20 mouse cellular contexts compared by ENCODE assay signal in genomic region chr2:91119061-91119460, GRCm38 (mm10). TPM values are rescaled to one million over a fixed set of nuclear protein-coding genes. Genes with fewer than 3 reads are reported as not detected.
DNase-seq lines count a peak whose midpoint lies in the region; TF ChIP-seq lines count a peak whose summit lies in the region.
"Had no signal": no experiment of that assay in that cellular context is flagged by ENCODE, and none has a peak within 500 bp of the region (broad histone marks: within the 10 kb centered on the region; RNA-seq: fewer than 3 reads in every experiment).

No protein-coding gene starts in this region.

- TF ChIP-seq POLR2A in kidney, adult 2 months (IDR thresholded peaks at IDR 0.05; ENCODE audit: low read depth, low read length) = no peak

- H3K4me1 ChIP-seq in kidney, adult 2 months (ENCODE audit: control insufficient read depth, insufficient read depth, low read length) = no peaks in the 10 kb centered on the region
- H3K4me1 ChIP-seq in megakaryocyte, embryonic 14.5 days = peaks cover 42% of the 10 kb centered on the region

- 75% methylated on average over 19 of the region's 19 CpGs for WGBS in kidney, adult 2 months

- no peaks in the 10 kb centered on the region for H3K36me3 ChIP-seq in kidney, adult 2 months (ENCODE audit: control insufficient read depth, insufficient read depth, low read length)
- H3K36me3 ChIP-seq in megakaryocyte, embryonic 14.5 days (replicated peaks; ENCODE audit: low read length) = peaks cover 27% of the 10 kb centered on the region
- H3K36me3 ChIP-seq: embryonic facial prominence, embryonic 10.5 days; limb, embryonic 10.5 days; midbrain, embryonic 13.5 days had no signal

- DNase-seq in heart, adult 11 months = peak; percentile 91
- no peak for DNase-seq in heart, postnatal 4 days
- DNase-seq in kidney, adult 2 months = peak; percentile 30
- DNase-seq in kidney, adult 18-20 months = no peak
- peak; percentile 91 for DNase-seq in cerebellum, adult 9-11 months
- no peak for DNase-seq in adrenal gland, postnatal 14 days
- DNase-seq in embryo, embryonic 10.5 days (ENCODE audit: low spot score) = no peak
- DNase-seq: kidney, postnatal 10 days; lung, adult 2 months had no signal

- no peak overlapping the region for H3K4me3 ChIP-seq in kidney, adult 2 months (ENCODE audit: insufficient read depth, low read depth, low read length)
- peak overlapping the region; percentile 29 for H3K4me3 ChIP-seq in megakaryocyte, embryonic 14.5 days (replicated peaks)
- H3K4me3 ChIP-seq: embryonic facial prominence, embryonic 10.5 days; forebrain, embryonic 13.5 days; layer of hippocampus, adult 2 months; limb, embryonic 10.5 days; midbrain, embryonic 13.5 days had no signal

- no peaks in the 10 kb centered on the region for H3K9me3 ChIP-seq in megakaryocyte, embryonic 14.5 days
- H3K9me3 ChIP-seq: embryonic facial prominence, embryonic 10.5 days; forebrain, embryonic 13.5 days; G1E; limb, embryonic 10.5 days; midbrain, embryonic 13.5 days had no signal

- no peak overlapping the region for H3K27ac ChIP-seq in kidney, adult 2 months (ENCODE audit: insufficient read depth, low read depth, low read length)
- H3K27ac ChIP-seq: embryonic facial prominence, embryonic 10.5 days; forebrain, embryonic 13.5 days; layer of hippocampus, adult 2 months; limb, embryonic 10.5 days; macrophage; midbrain, embryonic 13.5 days; stomach, postnatal 0 days had no signal

- no peaks in the 10 kb centered on the region for H3K27me3 ChIP-seq in kidney, adult 2 months (replicated peaks; ENCODE audit: control insufficient read depth, insufficient read depth, low read length)
- peaks cover 49% of the 10 kb centered on the region for H3K27me3 ChIP-seq in megakaryocyte, embryonic 14.5 days (replicated peaks)

- no peak for TF ChIP-seq CTCF in kidney, adult 2 months (conservative IDR thresholded peaks at IDR 0.05; ENCODE audit: insufficient read depth, insufficient read length, low read depth, low read length)

RNA-seq across cellular contexts. Expression of gene Mybpc3, which starts 1.1 kb away (rescaled TPM):
- 1,000 to 10,000 TPM; 1,781 to 1,857 TPM for total RNA-seq in heart, postnatal 4 days (2021)
- 0.14 and 0.24 TPM in 2 replicates for polyA plus RNA-seq in kidney, adult 2 months (2012; rRNA removed)
- 0.20 TPM in 1 of 2 replicates, not detected in the other for polyA plus RNA-seq in megakaryocyte, embryonic 14.5 days (2012; ENCODE audit: insufficient read depth, low replicate concordance)
- total RNA-seq in adrenal gland, postnatal 14 days (2021) = 0.15 TPM in 1 of 2 replicates, not detected in the other
- total RNA-seq: G1E had no signal
- polyA plus RNA-seq: CD4-positive, CD25-positive, alpha-beta regulatory T cell, adult 4 months; forebrain, embryonic 13.5 days; G1E; intestine, postnatal 0 days; midbrain, embryonic 13.5 days had no signal

RNA-seq across cellular contexts. Expression of gene Spi1, which starts 36.9 kb away (rescaled TPM):
- total RNA-seq in heart, postnatal 4 days (2021) = 1 to 10 TPM; 2.7 to 3.5 TPM
- polyA plus RNA-seq in kidney, adult 2 months (2012; rRNA removed) = 12.9 and 17.4 TPM in 2 replicates
- polyA plus RNA-seq in megakaryocyte, embryonic 14.5 days (2012; ENCODE audit: insufficient read depth, low replicate concordance) = 24.1 and 123 TPM in 2 replicates
- 2.9 and 5.4 TPM in 2 replicates for total RNA-seq in adrenal gland, postnatal 14 days (2021)

RNA-seq across cellular contexts. Expression of gene Slc39a13, which starts 48.8 kb away (rescaled TPM):
- total RNA-seq in heart, postnatal 4 days (2021) = 10 to 100 TPM; 32.6 to 36.8 TPM
- 87.2 and 103 TPM in 2 replicates for polyA plus RNA-seq in kidney, adult 2 months (2012; rRNA removed)
- 28.0 and 30.3 TPM in 2 replicates for polyA plus RNA-seq in megakaryocyte, embryonic 14.5 days (2012; ENCODE audit: insufficient read depth, low replicate concordance)
- 24.1 and 27.3 TPM in 2 replicates for total RNA-seq in adrenal gland, postnatal 14 days (2021)

Comparison
In these comparisons a context has a peak if more than half of its experiments do, and no peak if none do; other contexts are left out.
1. DNase-seq: peak in heart, adult 11 months (single experiment), kidney, adult 2 months (single experiment) and cerebellum, adult 9-11 months (single experiment); none in heart, postnatal 4 days (single experiment), kidney, adult 18-20 months (single experiment), adrenal gland, postnatal 14 days (single experiment) and embryo, embryonic 10.5 days (single experiment).
2. RNA of gene Mybpc3, which starts 1.1 kb away (total RNA-seq): 1,781 to 1,857 TPM in heart, postnatal 4 days; 0.15 TPM in adrenal gland, postnatal 14 days; every median in the first group is over 1,000 times any median in the second.